Mouse (Mus musculus) liver, embryonic 11.5 days (tissue): ENCODE data around the gene Zfp566. TPM values are rescaled to one million over a fixed set of nuclear protein-coding genes. Genes with fewer than 3 reads are reported as not detected.

ENCODE experiments used
- ATAC-seq: fragments of 200-750 bp; cut with Nextera tagmentation; replicated peaks from 2 replicates; pipeline ENCODE4 v1.8.0; 2017; ENCODE audit warnings: moderate number of reproducible peaks, mild to moderate bottlenecking, moderate TSS enrichment, moderate library complexity; ENCODE audit not compliant: low FRiP score
- DNase-seq: peaks from one replicate; pipeline ENCODE4 v3.0.0-alpha.2; 2017; ENCODE audit warnings: low spot score
- H3K27ac ChIP-seq: fragments of 300-500 bp; sonication (generic); 2 replicates; pipeline ENCODE4 v1.5.1; 2014; ENCODE audit warnings: mild to moderate bottlenecking, low read depth, low read length, control low read depth
- H3K27me3 ChIP-seq: fragments of 300-500 bp; sonication (generic); replicated peaks from 2 replicates; pipeline ENCODE4 v1.6.1; 2014; ENCODE audit warnings: low read length, mixed read lengths; ENCODE audit not compliant: control insufficient read depth, insufficient read depth
- H3K36me3 ChIP-seq: fragments of 300-500 bp; sonication (generic); 2 replicates; pipeline ENCODE4 v1.6.1; 2014; ENCODE audit warnings: mild to moderate bottlenecking, low read length, moderate library complexity, mixed read lengths; ENCODE audit not compliant: control insufficient read depth, insufficient read depth
- H3K4me1 ChIP-seq: fragments of 300-500 bp; sonication (generic); replicated peaks from 2 replicates; pipeline ENCODE4 v1.6.1; 2014; ENCODE audit warnings: low read length, mixed read lengths; ENCODE audit not compliant: control insufficient read depth, insufficient read depth
- H3K4me2 ChIP-seq: fragments of 300-500 bp; sonication (generic); 2 replicates; pipeline ENCODE4 v1.6.1; 2014; ENCODE audit warnings: mild to moderate bottlenecking, control low read depth, moderate library complexity
- H3K4me3 ChIP-seq: fragments of 300-500 bp; sonication (generic); 2 replicates; pipeline ENCODE4 v1.5.1; 2014; ENCODE audit warnings: low read depth, low read length, control low read depth
- H3K9ac ChIP-seq: fragments of 300-500 bp; sonication (generic); 2 replicates; pipeline ENCODE4 v1.6.1; 2014; ENCODE audit warnings: low read depth, low read length, control low read depth
- H3K9me3 ChIP-seq: fragments of 300-500 bp; sonication (generic); 2 replicates; pipeline ENCODE4 v1.6.1; 2016; ENCODE audit warnings: low read length, inconsistent platforms, mixed read lengths; ENCODE audit not compliant: control insufficient read depth
- WGBS: fragments of 180-500 bp; shearing (Covaris S2); extraction: QIAGEN DNeasy Blood & Tissue Kit; methylation state at CpG from one replicate; pipeline ENCODE4 v1.1.7; 2014; 5-methylcytosine and 5-hydroxymethylcytosine counted together
- microRNA-seq: library from miRNA; unstranded; fragments of <30 nt; microRNA quantifications from one replicate; pipeline ENCODE4, GENCODE M21; 2017; ENCODE audit warnings: borderline number of aligned reads
- polyA plus RNA-seq: library from polyadenylated mRNA; unstranded; fragments of >200 nt; fragmentation: Nextera tagmentation; extraction: Ambion mirVana; gene quantifications from 2 replicates; pipeline ENCODE4 v1.2.1, GENCODE M21; 2014

Gene Zfp566
- polyA plus RNA-seq, 1 experiment from 2014 or later: 7.6 TPM

- Histone ChIP-seq H3K36me3 (no peaks in the 10 kb centered on the region), H3K4me1 (no peaks in the 10 kb centered on the region), H3K9me3 (no peaks in the 10 kb centered on the region), H3K27ac (no peak overlapping the region), H3K4me3 (no peak overlapping the region), H3K27me3 (no peaks in the 10 kb centered on the region), H3K4me2 (no peak overlapping the region), H3K9ac (no peak overlapping the region)
- 89% methylated on average over 12 of the region's 12 CpGs for WGBS
- ATAC-seq (no peak), DNase-seq (no peak)
These were observed 56.0 kb downstream of the Zfp566 start for GRCm38 (mm10) chr7:30034331-30034730.

GRCm38 (mm10) chr7:30031379-30031778, 58.9 kb downstream of the Zfp566 start:
- DNase-seq (no peak), ATAC-seq (no peak)
- no peak overlapping the region for H3K9ac ChIP-seq
- H3K27ac ChIP-seq: no peak overlapping the region
- H3K4me3 ChIP-seq: no peak overlapping the region
- WGBS: 85% methylated on average over 3 of the region's 3 CpGs
- H3K4me1 ChIP-seq: no peaks in the 10 kb centered on the region
- no peaks in the 10 kb centered on the region for H3K27me3 ChIP-seq
- no peaks in the 10 kb centered on the region; the same call in 1 of the 2 replicates for H3K36me3 ChIP-seq
- H3K4me2 ChIP-seq: no peak overlapping the region
- H3K9me3 ChIP-seq: no peaks in the 10 kb centered on the region

- ATAC-seq (no peak), DNase-seq (no peak)
- WGBS: 42% methylated on average over 6 of the region's 6 CpGs
These were observed 59.6 kb downstream of the Zfp566 start for GRCm38 (mm10) chr7:30030677-30031076.

DNA sequence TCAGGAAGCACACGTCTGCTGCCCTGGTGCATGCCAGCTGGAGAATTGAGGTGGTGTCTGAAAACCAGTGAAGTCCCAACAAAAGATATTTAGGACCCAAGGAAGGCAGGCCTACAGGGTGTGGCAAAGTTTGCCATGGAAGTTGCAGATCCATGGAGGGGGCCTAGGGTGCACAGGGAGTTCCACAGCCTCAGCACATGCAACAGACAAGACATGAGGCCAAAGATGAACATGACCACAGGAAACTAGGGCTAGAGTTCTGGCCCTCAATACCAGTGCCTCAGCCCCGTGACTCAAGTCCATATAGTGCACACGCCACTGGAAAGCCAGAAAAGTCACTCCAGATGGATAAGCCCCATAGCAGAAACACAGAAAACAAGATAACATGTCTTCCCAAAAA, 61.8 kb downstream of the Zfp566 start:
- Histone ChIP-seq H3K4me1 (no peaks in the 10 kb centered on the region), H3K9me3 (no peaks in the 10 kb centered on the region), H3K27ac (no peak overlapping the region), H3K9ac (no peak overlapping the region), H3K27me3 (no peaks in the 10 kb centered on the region), H3K4me2 (no peak overlapping the region), H3K4me3 (no peak overlapping the region), H3K36me3 (peaks cover 13% of the 10 kb centered on the region)
- WGBS: 89% methylated on average over 3 of the region's 3 CpGs
- no peak for DNase-seq
- no peak for ATAC-seq

More at GRCm38 (mm10) chr7:30030677-30031076, 59.6 kb downstream of the Zfp566 start:
- Histone ChIP-seq H3K4me1 (no peaks in the 10 kb centered on the region), H3K4me3 (no peak overlapping the region), H3K9ac (no peak overlapping the region), H3K4me2 (no peak overlapping the region), H3K36me3 (peaks cover 5% of the 10 kb centered on the region; the same call in 1 of the 2 replicates), H3K9me3 (no peaks in the 10 kb centered on the region), H3K27me3 (no peaks in the 10 kb centered on the region), H3K27ac (no peak overlapping the region)

Small RNA genes within 50 kb of the gene (microRNA-seq; reads per million reads assigned to microRNA genes)
- gene Gm23368: not detected

Other genes with a start within 250 kb of the Zfp566 start
- 3.9 TPM in 2 replicates for gene Zfp940, start 236.9 kb downstream of the Zfp566 start, polyA plus RNA-seq
- gene Zfp420, start 230.5 kb downstream of the Zfp566 start, polyA plus RNA-seq: 3.9 and 5.7 TPM in 2 replicates
- gene Zfp27, start 184.0 kb downstream of the Zfp566 start, polyA plus RNA-seq: 4.9 and 5.8 TPM in 2 replicates
- gene Zfp383, start 182.3 kb downstream of the Zfp566 start, polyA plus RNA-seq: 2.2 and 2.3 TPM in 2 replicates
- 6.7 and 7.0 TPM in 2 replicates for gene Zfp74, start 136.4 kb downstream of the Zfp566 start, polyA plus RNA-seq
- 23.6 and 25.3 TPM in 2 replicates for gene Zfp568, start 106.6 kb downstream of the Zfp566 start, polyA plus RNA-seq
- 1.4 and 1.8 TPM in 2 replicates for gene Zfp14, start 39.1 kb downstream of the Zfp566 start, polyA plus RNA-seq
- 3.9 and 4.1 TPM in 2 replicates for gene Zfp82, start 17.6 kb downstream of the Zfp566 start, polyA plus RNA-seq
- 0.32 and 0.43 TPM in 2 replicates for gene Gm26920, start 117 bp downstream of the Zfp566 start, polyA plus RNA-seq
- 48.6 and 54.6 TPM in 2 replicates for gene Zfp260, start 4.2 kb upstream of the Zfp566 start, polyA plus RNA-seq
- gene Zfp382, start 31.4 kb upstream of the Zfp566 start, polyA plus RNA-seq: 2.8 and 2.9 TPM in 2 replicates
- gene Zfp146, start 79.2 kb upstream of the Zfp566 start, polyA plus RNA-seq: 7.5 and 8.8 TPM in 2 replicates
- gene Cox7a1, start 93.6 kb upstream of the Zfp566 start, polyA plus RNA-seq: 4.7 and 5.1 TPM in 2 replicates
- 45.1 and 54.9 TPM in 2 replicates for gene Capns1, start 108.3 kb upstream of the Zfp566 start, polyA plus RNA-seq
- 109 and 129 TPM in 2 replicates for gene Polr2i, start 141.4 kb upstream of the Zfp566 start, polyA plus RNA-seq
- gene Tbcb, start 141.7 kb upstream of the Zfp566 start, polyA plus RNA-seq: 124 and 126 TPM in 2 replicates
- gene Ovol3, start 145.2 kb upstream of the Zfp566 start, polyA plus RNA-seq: not detected in 2 replicates
- not detected in 2 replicates for gene Thap8, start 189.6 kb upstream of the Zfp566 start, polyA plus RNA-seq
- gene Wdr62, start 189.9 kb upstream of the Zfp566 start, polyA plus RNA-seq: 15.3 and 16.0 TPM in 2 replicates
- 16.3 and 17.6 TPM in 2 replicates for gene Clip3, start 201.2 kb upstream of the Zfp566 start, polyA plus RNA-seq
- gene Alkbh6, start 218.2 kb upstream of the Zfp566 start, polyA plus RNA-seq: 38.7 and 43.4 TPM in 2 replicates
- 25.6 and 28.9 TPM in 2 replicates for gene Syne4, start 224.3 kb upstream of the Zfp566 start, polyA plus RNA-seq
- not detected in 2 replicates for gene E130208F15Rik, start 231.2 kb upstream of the Zfp566 start, polyA plus RNA-seq
- 13.5 and 14.6 TPM in 2 replicates for gene Sdhaf1, start 233.4 kb upstream of the Zfp566 start, polyA plus RNA-seq